Mouse (Mus musculus) layer of hippocampus, adult 9-11 months (tissue): ENCODE data around the gene Ppp1r9a.

Experiments
- DNase-seq: peaks from one replicate; pipeline ENCODE4 v3.0.0; 2022

Gene Ppp1r9a

GRCm38 (mm10) chr6:4962197-4962596 is 59.5 kb downstream of the Ppp1r9a start:
- DNase-seq = no peak

GRCm38 (mm10) chr6:4963049-4963448 is 60.3 kb downstream of the Ppp1r9a start:
- no peak for DNase-seq

- no peak for DNase-seq
Measured at GRCm38 (mm10) chr6:4967236-4967635, 64.5 kb downstream of the Ppp1r9a start.

DNA sequence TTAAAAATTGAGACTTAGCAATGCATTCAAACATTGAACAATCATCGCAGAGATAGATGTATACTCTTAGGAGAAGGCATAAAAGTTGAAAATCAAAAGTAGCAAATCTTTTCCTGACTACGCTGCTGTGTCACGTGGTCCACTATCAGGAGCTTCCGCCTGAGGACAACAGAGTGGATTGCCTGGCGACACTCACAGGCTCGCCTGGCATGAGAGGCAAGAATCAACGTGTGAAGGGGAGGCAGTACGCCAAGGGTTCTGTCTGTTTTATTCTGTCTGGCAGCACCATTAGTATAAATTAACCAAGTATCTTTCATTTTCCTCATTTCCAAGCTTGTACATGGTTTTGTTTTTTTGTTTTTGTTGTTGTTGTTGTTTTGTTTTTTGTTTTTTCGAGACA is 68.5 kb downstream of the Ppp1r9a start:
- no peak for DNase-seq

GRCm38 (mm10) chr6:4972808-4973207 is 70.1 kb downstream of the Ppp1r9a start:
- DNase-seq = no peak

- DNase-seq = no peak
Measured at GRCm38 (mm10) chr6:4973337-4973736, 70.6 kb downstream of the Ppp1r9a start.

- no peak for DNase-seq
Measured at GRCm38 (mm10) chr6:4977515-4977914, 74.8 kb downstream of the Ppp1r9a start.

GRCm38 (mm10) chr6:4978249-4978648 is 75.5 kb downstream of the Ppp1r9a start:
- no peak for DNase-seq

DNA sequence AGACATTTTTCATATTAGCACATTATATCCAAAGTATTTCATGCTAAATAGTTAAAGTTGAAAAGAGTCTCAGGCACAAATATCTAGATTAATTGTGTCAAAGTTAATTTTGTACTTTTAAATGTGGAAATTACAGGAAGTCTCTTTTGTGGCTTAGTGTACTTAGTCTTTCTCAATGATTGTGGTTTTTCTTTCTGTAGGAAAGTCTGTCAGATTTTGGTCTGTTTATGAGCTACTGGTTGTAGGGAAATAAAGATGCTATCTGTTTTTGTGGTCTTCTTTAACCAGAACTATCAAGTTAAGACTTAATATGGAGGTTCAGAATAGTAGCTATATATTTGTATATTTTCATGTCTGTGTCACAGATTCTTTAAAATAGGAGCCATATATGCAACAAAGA is 76.2 kb downstream of the Ppp1r9a start:
- DNase-seq = no peak

DNA sequence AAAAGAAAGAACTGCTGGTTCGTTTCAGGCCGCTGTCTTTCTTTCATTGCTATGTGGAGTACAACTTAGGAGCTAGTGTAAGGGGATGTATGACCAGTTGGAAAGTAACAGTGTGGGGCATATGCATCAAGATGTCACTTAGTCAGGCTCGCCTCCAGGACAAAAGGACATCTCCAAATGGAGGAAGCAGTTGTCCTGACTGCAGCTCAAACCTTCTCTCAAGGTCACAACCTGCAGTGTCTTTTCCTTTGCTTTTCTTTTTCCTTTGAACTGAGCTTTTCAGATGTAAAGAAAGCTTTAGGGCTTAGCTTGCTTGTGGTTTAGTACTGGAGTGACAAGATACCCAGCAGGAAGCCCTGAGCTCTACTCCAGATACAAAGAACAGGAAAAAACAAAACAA is 77.4 kb downstream of the Ppp1r9a start:
- DNase-seq = no peak

DNA sequence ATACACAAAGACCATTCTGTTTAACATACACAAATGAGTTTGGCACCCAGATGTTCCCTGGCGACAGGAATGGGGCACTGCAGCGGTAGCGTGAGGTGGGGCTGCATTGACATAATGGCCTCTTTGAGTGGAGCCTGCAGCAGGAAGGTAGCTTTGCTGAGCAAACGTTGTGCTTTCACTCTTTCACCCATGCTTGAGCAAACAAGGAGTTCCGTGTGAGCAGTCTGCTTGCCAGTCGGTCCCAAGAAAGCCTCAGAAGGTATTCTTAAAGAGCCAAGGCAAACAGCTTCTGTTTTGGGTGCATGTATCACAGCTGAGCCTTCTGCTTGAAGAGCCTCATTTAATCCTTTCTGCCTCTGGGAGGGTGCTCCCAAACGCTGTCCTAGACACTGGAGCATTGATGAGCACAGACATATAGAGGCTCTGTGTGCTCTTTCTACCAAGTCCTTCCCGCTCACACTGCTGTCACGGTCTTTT is 80.0 kb downstream of the Ppp1r9a start:
- DNase-seq = no peak

- DNase-seq = no peak
Measured at GRCm38 (mm10) chr6:4985668-4986067, 83.0 kb downstream of the Ppp1r9a start.

- no peak for DNase-seq
Measured at GRCm38 (mm10) chr6:4987084-4987483, 84.4 kb downstream of the Ppp1r9a start.

DNA sequence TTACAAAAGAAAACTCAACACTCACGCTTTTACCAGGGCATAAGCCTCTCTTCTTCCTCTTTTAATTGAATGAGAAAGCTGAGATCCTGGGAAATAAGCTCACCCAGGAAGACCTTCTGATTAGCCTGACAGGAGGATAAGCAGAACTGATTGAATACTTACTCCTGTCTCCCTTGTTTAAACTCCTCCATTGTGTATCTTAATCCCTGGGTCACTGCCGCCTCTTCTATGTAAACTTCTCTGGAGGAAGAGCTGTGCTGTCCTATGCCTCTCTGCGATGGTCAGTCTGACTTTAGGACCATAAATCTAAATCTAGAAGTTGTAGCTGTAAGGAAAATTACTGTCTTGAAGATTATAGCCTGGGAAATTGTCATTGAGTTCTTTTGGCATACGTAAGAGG is 86.0 kb downstream of the Ppp1r9a start:
- DNase-seq = no peak

- DNase-seq = peak; percentile 34
Measured at GRCm38 (mm10) chr6:4992308-4992707, 89.6 kb downstream of the Ppp1r9a start.

DNA sequence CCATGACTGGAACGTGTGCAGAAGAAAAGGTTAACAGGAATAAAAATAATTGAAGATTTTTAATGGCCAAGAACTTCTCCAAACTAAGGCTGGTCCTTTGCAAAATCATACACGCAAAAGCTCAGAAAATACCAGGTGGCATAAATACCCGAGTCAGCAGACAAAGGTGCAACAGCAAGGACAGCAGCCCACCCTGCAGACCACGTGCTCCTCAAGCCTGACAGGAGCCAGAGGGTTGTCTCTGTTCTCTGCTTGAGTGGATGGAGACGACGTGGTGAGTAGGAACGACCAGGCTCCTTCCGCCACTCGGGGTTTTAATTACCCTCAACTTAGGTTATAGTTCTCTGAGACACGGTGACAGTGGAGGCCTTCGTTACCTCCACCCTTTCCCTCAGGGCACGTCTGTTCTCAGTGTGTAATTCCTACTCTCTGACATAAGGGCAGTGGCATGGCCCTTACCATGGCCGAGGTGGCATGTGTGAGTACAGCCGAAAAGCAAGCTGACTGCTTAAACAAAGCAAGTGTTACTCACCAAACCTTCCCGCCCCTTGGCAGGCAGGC is 91.0 kb downstream of the Ppp1r9a start:
- DNase-seq = no peak

GRCm38 (mm10) chr6:4994161-4994919 is 91.6 kb downstream of the Ppp1r9a start:
- no peak for DNase-seq

- no peak for DNase-seq
Measured at GRCm38 (mm10) chr6:4997599-4997998, 94.9 kb downstream of the Ppp1r9a start.

- DNase-seq = no peak
Measured at GRCm38 (mm10) chr6:4998929-4999328, 96.2 kb downstream of the Ppp1r9a start.

DNA sequence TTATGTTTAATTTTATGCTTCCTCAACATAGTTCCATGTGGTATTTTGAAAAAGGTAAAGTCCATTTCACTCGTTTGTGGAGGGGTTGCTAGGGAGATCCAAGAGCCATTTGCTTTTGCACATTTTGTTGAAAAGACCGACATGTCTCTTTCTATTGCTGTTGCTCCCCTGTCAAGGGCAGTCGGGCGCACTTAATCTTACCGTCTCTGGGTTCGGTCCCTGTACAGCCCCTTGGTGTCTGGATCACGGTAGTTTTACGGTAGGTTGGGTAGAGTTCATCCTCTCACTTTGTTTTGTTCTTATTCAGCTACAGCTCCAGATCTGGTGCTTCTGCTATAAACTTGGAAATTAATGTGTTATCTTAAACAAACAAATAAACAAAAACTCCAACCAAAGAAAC is 98.1 kb downstream of the Ppp1r9a start:
- no peak for DNase-seq

DNA sequence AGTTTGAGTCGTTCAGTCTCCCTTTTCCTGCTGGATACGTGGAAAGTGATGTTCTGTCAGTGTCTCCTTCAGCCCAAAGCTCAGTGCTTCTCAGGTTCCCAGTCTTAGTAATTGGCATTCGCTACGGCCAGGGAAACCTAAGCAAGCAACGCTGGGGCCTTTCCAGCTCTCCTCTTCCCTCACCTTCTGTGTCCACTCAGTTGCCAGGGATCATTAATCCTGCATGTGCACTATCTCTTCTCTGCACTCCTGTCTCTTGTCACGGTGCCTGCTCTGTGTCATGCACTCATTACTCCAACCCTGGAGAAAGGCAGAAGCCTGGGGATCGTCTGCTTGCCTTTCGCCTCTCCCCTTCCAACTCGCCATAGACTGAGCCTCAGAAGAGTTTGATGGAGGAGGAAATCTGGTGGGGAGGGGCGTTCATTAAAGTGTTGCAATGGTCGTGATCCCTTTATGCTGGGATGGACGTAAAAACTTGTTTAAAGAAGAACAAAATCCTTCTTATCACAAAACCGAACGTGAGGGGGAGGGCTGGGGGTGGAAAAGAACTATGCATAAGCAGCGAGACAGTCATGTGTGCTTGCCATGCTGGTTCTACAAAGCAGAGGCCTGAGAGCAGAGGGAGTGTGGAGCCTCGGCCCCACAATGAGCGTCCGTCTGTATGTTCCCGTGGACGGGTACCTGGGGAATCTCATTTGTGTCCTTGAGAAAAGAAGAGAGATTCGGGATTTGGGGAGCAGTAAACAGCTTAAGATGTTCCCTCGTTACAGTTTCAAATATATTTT is 103.0 kb downstream of the Ppp1r9a start:
- DNase-seq = no peak

DNA sequence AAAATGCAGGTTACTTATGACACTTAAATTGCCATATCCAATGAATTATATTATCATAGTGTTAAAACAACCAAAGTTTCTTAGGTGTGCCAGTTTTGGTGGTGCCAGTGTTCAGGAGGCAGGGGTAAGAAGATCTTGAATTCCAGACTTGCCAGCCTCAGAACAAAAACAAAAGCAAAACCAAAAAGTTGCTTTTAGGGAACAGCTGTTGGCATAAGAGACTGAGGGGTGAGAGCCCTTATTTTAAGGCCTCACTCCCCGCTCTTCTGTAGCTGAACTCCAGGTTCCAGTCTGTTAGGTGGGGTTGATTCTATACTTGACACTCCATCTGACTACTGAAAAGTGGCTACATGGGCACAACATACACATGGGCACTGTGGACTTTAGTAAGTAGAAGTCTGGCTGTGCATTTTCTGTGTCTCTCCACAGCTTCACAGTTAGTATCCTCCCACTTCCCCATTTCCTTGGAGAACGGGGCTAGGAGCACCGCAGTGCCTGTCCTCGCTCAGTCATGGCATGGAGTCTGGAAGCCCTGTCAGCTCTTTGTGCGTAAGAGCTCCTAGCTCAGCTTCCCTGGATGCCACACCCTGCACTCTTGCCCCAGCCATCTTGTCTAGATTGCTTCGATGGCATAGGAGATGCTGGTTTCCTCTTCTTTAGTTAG is 103.7 kb downstream of the Ppp1r9a start:
- DNase-seq = no peak

DNA sequence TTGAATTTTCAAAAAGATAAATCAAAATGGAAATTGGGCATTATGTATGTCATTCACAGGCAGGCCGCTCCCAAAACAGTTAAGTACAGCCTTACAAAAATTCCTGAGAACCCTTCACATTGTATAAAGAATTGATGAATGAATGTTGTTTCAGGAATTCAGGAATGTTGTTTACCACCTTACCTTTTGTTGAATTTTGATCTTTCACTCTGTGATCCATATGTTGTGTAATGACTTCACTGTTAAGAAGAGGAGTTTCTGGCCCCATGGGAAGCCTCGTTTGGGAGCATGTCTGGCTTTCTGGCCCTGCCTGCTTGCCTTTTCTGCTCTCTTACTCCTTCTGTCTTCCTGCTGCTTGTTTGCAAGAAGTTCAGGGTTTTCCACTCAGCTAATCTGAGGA is 105.4 kb downstream of the Ppp1r9a start:
- no peak for DNase-seq
